Mouse (Mus musculus): ENCODE data around the gene Kcnk4. TPM values are rescaled to one million over a fixed set of nuclear protein-coding genes. Genes with fewer than 3 reads are reported as not detected.

Kcnk4 gene
- polyA plus RNA-seq, 1 experiment from 2014 or later: 0.42 TPM

Small RNA genes within 50 kb of the gene (microRNA-seq; reads per million reads assigned to microRNA genes)
- 0.95 reads per million for gene Mir6990

Other genes starting within 250 kb of the Kcnk4 start
- 27.1 and 28.3 TPM in 2 replicates for gene Rps6ka4, start 93.9 kb downstream of the Kcnk4 start, polyA plus RNA-seq (2015; fragmentation: Nextera tagmentation; extraction: Ambion mirVana)
- gene Ccdc88b, start 76.3 kb downstream of the Kcnk4 start, polyA plus RNA-seq (2015; fragmentation: Nextera tagmentation; extraction: Ambion mirVana): 0.74 and 0.75 TPM in 2 replicates
- 141 and 145 TPM in 2 replicates for gene Trmt112, start 24.8 kb downstream of the Kcnk4 start, polyA plus RNA-seq (2015; fragmentation: Nextera tagmentation; extraction: Ambion mirVana)
- gene Prdx5, start 24.4 kb downstream of the Kcnk4 start, polyA plus RNA-seq (2015; fragmentation: Nextera tagmentation; extraction: Ambion mirVana): 325 and 350 TPM in 2 replicates
- 18.0 and 19.4 TPM in 2 replicates for gene Esrra, start 12.7 kb downstream of the Kcnk4 start, polyA plus RNA-seq (2015; fragmentation: Nextera tagmentation; extraction: Ambion mirVana)
- gene Catsperz, start 9.1 kb downstream of the Kcnk4 start, polyA plus RNA-seq (2015; fragmentation: Nextera tagmentation; extraction: Ambion mirVana): 3.4 and 3.7 TPM in 2 replicates
- 71.2 and 86.6 TPM in 2 replicates for gene Bad, start 7.3 kb upstream of the Kcnk4 start, polyA plus RNA-seq (2015; fragmentation: Nextera tagmentation; extraction: Ambion mirVana)
- 29.5 and 30.4 TPM in 2 replicates for gene Gpr137, start 8.0 kb upstream of the Kcnk4 start, polyA plus RNA-seq (2015; fragmentation: Nextera tagmentation; extraction: Ambion mirVana)
- gene Ppp1r14b, start 40.5 kb upstream of the Kcnk4 start, polyA plus RNA-seq (2015; fragmentation: Nextera tagmentation; extraction: Ambion mirVana): 51.5 and 53.8 TPM in 2 replicates
- 44.1 and 48.8 TPM in 2 replicates for gene Plcb3, start 42.0 kb upstream of the Kcnk4 start, polyA plus RNA-seq (2015; fragmentation: Nextera tagmentation; extraction: Ambion mirVana)
- 139 and 150 TPM in 2 replicates for gene Fkbp2, start 46.0 kb upstream of the Kcnk4 start, polyA plus RNA-seq (2015; fragmentation: Nextera tagmentation; extraction: Ambion mirVana)
- 25.1 and 37.3 TPM in 2 replicates for gene Vegfb, start 53.1 kb upstream of the Kcnk4 start, polyA plus RNA-seq (2015; fragmentation: Nextera tagmentation; extraction: Ambion mirVana)
- gene Dnajc4, start 58.1 kb upstream of the Kcnk4 start, polyA plus RNA-seq (2015; fragmentation: Nextera tagmentation; extraction: Ambion mirVana): 26.8 and 27.3 TPM in 2 replicates
- 30.9 and 35.0 TPM in 2 replicates for gene Nudt22, start 61.6 kb upstream of the Kcnk4 start, polyA plus RNA-seq (2015; fragmentation: Nextera tagmentation; extraction: Ambion mirVana)
- 12.6 and 13.1 TPM in 2 replicates for gene Trpt1, start 61.6 kb upstream of the Kcnk4 start, polyA plus RNA-seq (2015; fragmentation: Nextera tagmentation; extraction: Ambion mirVana)
- gene Fermt3, start 85.0 kb upstream of the Kcnk4 start, polyA plus RNA-seq (2015; fragmentation: Nextera tagmentation; extraction: Ambion mirVana): 5.7 and 6.4 TPM in 2 replicates
- gene Stip1, start 105.5 kb upstream of the Kcnk4 start, polyA plus RNA-seq (2015; fragmentation: Nextera tagmentation; extraction: Ambion mirVana): 305 and 314 TPM in 2 replicates
- gene Macrod1, start 122.3 kb upstream of the Kcnk4 start, polyA plus RNA-seq (2015; fragmentation: Nextera tagmentation; extraction: Ambion mirVana): 15.6 and 16.4 TPM in 2 replicates
- gene Flrt1, start 171.2 kb upstream of the Kcnk4 start, polyA plus RNA-seq (2015; fragmentation: Nextera tagmentation; extraction: Ambion mirVana): 5.4 and 6.8 TPM in 2 replicates